Mouse (Mus musculus) 3T3-L1 (cell line): ENCODE results near the gene Scpep1.

Experiments used
- DNase-seq: peaks from one replicate; pipeline ENCODE4 v3.0.0-alpha.2; 2015; ENCODE audit warnings: low read depth, low spot score

Gene Scpep1

DNA sequence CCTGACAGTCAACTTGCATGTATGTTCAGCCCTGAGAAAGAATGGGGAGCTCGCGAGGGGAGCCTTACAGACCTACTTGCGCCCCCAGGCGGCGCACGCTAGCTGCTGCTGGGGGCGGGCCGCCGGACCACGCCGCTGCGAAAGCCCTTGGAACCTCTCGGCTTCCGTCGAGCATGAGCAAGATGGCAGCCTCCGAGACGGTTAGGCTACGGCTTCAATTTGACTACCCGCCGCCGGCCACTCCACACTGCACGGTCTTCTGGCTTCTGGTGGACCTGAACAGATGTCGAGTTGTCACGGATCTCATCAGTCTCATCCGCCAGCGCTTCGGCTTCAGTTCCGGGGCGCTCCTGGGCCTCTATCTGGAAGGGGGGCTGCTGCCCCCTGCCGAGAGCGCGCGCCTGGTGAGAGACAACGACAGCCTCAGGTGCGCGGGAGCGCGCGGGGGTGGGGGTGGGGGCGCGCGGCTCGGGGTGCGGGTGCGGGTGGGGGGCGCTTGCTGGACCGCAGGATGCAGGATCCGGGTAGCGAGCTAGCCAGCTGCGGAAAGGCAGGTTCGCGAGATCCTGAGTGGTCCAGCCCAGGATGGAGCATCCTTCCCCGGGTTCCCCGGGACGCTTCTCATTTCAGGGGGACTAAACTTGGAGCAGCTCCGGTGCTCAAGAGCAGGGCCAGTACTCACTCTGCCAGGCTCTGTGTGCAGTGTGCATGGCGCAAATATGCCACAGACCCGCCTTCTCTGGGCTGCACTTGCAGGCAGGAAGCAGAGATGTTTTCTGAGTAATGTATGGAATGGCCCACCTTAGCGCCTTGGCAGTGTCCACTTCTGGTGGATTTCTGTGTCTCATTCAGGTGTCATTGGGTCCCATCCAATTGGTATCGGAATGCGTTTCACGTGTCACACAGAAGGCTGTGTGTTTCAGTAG lies 18.8 kb upstream of the Scpep1 start:
- peak; percentile 91 for DNase-seq

DNA sequence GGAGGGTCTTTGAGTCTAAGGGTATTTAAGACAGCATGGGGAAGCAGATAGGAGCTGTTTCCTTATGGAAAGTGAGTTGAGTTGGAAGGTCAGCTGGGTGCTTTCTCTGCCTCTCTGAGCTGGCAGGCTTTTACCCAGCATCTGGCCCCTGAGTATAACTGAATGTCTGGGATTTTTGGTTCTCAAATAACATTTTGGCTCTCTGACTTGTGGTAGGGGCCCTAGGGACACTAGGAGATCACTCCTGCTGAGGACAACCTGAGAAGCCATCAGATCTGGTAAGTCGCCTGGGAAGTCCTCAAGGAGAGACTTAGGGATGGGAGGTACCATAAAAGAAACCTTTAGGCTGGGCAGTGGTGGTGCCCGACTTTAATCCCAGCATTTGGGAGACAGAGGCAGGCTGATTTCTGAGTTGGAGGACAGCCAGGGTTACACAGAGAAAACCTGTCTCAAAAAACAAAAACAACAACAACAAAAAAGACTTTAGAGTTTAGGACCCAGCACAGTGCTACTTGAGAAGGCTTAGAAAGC lies 15.0 kb upstream of the Scpep1 start, which contains the start of gene Coil:
Gene Coil (plus strand): TSS at position 51 of the 531 bp plus-strand sequence.
- peak; percentile 51 for DNase-seq

DNA sequence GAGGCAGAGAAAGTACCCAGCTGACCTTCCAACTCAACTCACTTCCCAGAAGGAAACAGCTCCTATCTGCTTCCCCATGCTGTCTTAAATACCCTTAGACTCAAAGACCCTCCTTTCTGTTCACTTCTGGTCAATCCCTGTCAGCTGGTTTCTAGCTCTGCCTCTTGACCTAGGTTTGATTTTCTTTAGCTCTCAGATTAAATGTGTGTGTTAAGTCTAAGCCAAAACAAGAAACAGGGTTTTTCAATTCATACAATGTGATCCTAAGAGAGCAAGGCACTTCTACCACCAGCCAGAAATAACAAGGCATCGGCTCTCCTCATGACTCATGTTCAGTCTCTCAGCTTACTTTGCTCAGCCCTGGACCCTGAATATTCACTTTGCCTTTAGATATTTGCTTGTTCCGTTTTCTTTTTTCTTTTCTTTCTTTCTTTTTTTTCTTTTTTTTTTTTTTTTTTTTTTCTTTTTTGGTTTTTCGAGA lies 11.7 kb upstream of the Scpep1 start, which contains the start of gene Elobl:
Gene Elobl (minus strand): TSS at position 51 of the 481 bp plus-strand sequence.
- peak; percentile 40 for DNase-seq

DNA sequence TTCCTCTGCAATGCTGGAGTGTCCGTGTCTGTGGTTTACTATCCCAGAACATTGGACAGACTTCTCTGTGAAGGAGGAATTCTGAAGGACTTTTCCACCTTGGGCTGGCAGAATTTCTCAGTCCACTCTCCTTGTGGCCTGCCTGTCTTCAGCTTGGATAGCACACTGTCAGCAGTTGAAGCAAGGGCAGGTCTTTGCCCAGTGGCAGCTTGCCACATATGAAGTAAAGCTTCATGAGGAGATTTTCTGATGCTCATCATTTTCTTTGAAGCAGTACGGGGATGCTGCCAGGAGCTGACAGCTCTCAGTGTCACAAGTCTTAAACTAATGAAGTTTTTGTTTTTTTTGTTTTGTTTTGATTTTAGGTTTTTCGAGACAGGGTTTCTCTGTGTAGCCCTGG lies 3.6 kb upstream of the Scpep1 start:
- no peak for DNase-seq

DNA sequence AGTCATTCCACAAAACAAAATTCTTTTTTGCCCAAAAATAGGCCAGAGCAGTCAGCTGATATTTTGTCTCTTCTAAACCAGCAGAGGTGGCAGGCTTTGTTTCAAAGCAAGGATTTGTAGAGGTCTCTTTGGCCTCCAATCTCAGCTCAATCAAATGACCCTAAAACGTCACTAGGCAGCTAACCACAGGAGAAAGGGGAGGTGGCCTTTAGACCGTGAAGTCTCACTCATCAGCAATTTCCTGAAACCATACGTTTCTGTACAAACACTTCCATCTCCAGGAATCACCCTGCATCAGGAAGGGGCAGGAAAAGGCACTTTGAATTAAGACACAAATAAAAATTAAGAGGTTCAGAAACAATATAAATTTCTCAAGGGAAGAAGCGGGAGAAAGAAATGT lies 462 bp downstream of the Scpep1 start:
- DNase-seq: peak; percentile 88

DNA sequence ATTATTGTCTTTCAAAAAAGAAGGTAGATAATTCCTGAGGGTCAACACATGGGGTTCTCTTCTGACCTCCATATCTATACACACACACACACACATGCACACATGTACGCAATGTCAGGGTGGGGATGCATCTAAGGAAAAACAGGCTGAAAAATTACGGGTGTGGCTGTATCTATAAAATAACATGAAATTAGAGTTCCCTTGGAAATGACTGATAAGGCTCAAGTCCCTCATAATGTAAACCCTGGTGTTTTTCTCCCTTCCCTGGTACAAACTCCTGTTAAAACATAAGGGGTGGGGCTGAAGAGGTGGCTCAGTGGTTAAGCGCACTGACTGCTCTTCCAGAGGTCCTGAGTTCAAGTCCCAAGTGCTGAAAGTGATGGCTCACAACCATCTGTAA lies 1.7 kb downstream of the Scpep1 start:
- no peak for DNase-seq

- peak; percentile 29 for DNase-seq
Observed at GRCm38 (mm10) chr11:88952117-88952516, 3.1 kb downstream of the Scpep1 start.

GRCm38 (mm10) chr11:88951576-88951975 lies 3.7 kb downstream of the Scpep1 start:
- no peak for DNase-seq

- no peak for DNase-seq
Observed at GRCm38 (mm10) chr11:88950640-88951250, 4.5 kb downstream of the Scpep1 start.

- DNase-seq: no peak
Observed at GRCm38 (mm10) chr11:88949802-88950639, 5.2 kb downstream of the Scpep1 start.

DNA sequence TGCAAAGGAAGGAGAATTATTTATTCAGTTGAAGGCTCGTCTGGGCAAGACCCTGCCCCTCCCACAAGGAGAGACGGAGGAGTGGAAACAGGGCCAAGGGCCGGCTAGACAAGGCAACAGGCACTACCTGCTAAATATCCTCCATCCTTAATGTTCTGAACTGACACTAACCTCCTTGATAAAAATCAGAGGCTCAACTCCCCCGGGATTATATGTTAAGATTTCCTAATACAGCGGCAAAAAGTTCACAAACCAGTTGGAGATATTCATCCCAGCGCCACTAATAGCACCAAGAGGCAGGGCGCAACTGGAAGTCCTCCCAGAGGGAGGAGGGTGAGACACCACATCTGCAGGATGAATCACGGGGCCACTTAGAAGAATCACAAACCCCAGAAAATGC lies 6.4 kb downstream of the Scpep1 start:
- DNase-seq: no peak

DNA sequence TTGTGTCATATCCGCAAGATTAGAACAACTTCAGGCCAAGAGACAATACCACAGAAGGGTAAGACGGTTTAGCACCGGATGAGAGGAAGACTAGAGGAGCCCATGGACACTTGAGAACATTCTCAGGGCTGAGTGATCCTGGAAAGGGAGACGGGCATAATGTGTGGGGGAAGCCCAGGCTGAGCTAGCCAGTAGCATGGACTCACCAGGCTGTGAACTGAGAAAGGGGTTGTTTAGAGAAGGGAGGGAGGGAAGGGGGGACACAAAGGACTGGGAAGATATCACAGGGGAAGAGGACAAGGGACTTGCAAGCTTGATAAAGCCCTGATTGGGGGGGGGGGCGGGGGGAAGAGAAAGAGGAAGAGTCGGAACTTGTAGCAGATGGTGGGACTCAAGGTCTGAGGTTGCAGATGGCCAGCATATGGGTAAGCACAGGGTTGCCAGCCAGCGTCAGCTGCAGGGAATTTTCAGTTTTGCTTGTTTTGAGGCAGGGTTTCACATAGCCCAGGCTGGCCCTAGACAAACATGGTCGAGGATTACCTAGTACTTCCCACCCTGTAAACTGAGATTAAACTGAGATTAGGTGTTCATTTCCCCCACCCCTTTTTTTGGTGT lies 9.2 kb downstream of the Scpep1 start:
- DNase-seq: no peak

- DNase-seq: no peak
Observed at GRCm38 (mm10) chr11:88941489-88941888, 13.8 kb downstream of the Scpep1 start.

DNA sequence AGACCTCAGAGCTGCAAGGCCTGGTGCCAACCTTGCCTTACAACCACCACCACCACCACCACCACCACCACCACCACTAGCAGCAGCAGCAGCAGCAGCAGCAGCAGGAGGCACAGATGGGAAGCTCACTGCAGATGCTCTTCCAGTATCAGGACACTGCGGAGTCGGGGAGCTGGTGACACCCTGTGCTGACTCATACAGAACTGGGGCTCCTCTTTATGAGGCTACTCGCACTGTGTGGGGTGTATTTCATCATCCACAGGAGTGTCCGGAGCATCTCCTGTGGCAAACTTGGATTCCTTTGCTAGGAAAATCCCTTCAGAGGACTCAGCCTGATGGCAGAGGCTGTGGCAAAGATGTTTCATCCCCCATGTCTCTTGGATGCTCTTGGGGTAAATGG lies 15.6 kb downstream of the Scpep1 start:
- peak; percentile 40 for DNase-seq

DNA sequence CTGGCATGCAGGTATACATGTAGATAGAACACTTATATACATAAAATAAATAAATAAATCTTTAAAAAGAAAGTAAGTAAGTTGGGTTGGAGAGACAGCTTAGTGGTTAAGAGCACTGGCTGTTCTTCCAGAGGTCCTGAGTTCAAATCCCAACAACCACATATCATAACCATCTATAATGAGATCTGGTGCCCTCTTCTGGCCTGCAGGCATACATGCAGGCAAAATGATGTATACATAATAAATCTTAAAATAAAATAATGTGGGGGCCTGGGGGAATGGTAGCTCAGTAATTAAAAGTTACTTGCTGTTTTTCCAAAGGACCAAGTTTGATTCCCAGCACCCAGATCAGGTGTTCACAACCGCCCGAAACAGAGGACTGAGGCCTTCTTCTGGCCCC lies 16.5 kb downstream of the Scpep1 start:
- no peak for DNase-seq

- peak; percentile 64 for DNase-seq
Observed at GRCm38 (mm10) chr11:88937886-88938285, 17.4 kb downstream of the Scpep1 start.

GRCm38 (mm10) chr11:88934089-88935000 lies 20.9 kb downstream of the Scpep1 start:
- DNase-seq: no peak

DNA sequence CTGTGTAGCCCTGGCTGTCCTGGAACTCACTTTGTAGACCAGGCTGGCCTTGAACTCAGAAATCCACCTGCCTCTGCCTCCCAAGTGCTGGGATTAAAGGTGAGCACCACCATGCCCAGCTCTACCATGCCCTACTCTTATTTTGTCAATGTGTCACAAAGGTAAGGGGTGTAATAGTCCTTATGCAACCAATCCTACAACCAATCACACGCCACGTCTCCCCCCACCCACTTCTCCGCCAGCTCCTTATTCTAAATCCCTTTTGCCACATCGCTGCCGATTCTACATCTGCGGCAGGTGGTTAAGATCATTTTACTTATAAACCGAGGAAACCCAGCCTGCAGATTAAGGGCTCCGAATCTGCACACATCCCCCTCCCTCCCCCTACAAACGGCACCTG lies 22.2 kb downstream of the Scpep1 start:
- no peak for DNase-seq

DNA sequence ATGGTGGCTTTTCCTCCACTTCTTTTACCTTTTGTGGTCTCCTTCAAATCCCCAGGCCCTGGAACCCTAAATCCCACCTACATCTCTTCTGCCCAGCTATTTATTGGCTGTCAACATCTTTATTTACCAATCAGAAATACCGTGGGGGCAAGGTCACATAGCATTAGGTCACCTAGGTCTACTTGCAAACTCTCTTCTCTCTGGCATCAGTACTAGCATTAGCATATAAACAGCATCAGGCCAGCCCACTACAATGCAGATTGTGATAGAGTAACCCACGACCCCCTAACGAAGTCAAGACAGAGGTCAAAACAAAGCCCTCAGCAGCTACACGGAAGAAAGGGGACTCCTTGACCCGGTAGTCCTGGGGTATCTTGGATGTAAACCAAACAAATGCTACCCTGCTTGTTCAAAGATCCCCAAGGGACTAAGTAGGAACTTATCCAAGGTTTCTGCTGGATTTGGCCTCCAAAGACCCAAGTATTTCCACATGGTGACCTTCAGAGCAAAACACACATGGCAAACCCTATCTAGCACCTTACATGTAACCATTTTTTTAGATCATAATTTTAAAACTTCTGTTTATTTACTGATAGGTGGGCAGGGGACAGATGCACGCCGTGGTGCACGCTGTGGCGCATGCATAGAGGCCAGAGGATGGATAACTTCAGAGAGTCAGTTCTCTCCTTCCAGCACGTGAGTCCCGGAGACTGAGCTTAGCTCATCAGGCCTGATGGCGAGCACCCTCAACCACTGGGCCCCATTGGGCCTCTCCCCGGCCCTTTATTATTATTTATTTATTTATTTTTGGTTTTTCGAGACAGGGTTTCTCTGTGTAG lies 23.4 kb downstream of the Scpep1 start:
- no peak for DNase-seq
